Mouse (Mus musculus): ENCODE measurements around the gene Ccdc171.
"Not testable (repeated sequence)": the region's sequence is repeated elsewhere in the genome, so short reads cannot be mapped to it uniquely, and the experiment has no call there.

Gene Ccdc171

GRCm38 (mm10) chr4:83656571-83656970, 131.2 kb downstream of the Ccdc171 start:
- no peak for DNase-seq (ENCODE audit: low spot score in 2 of 2)

DNA sequence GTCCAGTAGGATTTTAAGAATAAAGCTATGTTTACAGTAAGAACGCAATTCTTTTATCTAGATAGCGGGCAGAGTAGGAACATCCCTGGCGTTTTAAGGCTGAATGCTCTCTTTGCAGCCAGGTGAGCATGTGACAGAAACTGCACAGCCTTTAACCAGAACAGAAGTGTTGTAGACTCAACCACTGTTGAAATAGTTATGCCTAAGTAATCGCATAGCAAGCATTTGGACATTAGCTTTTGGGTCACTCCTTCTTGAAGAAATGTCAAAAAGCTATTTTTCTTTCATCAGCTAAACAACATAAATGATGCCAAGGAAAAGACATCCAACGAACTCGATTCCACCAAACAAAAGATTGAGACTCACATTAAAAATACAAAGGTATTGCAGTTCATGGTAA, 131.7 kb downstream of the Ccdc171 start:
- DNase-seq (ENCODE audit: low spot score in 2 of 2) = no peak

GRCm38 (mm10) chr4:83658415-83658814, 133.1 kb downstream of the Ccdc171 start:
- DNase-seq (ENCODE audit: low spot score in 2 of 2) = no peak

DNA sequence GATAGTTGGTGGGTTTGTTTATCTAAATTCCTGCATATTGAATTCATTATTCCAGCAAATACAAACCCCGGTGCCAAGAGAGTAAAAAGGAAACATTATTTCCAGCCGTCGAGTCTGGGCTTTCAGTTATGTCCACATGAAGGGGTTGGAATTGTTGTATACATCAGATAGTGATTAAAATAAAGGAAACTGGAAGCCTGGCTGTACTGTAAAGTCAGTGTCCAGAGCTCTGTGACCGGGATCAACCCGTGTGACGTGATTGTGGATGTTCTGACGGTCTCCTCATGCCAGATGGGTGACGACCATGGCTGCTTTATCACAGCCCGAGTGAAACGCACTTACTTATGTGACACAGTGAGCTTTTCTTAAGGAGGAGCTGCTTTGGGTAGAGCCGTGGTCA, 134.1 kb downstream of the Ccdc171 start:
- DNase-seq (ENCODE audit: low spot score in 2 of 2) = no peak

DNA sequence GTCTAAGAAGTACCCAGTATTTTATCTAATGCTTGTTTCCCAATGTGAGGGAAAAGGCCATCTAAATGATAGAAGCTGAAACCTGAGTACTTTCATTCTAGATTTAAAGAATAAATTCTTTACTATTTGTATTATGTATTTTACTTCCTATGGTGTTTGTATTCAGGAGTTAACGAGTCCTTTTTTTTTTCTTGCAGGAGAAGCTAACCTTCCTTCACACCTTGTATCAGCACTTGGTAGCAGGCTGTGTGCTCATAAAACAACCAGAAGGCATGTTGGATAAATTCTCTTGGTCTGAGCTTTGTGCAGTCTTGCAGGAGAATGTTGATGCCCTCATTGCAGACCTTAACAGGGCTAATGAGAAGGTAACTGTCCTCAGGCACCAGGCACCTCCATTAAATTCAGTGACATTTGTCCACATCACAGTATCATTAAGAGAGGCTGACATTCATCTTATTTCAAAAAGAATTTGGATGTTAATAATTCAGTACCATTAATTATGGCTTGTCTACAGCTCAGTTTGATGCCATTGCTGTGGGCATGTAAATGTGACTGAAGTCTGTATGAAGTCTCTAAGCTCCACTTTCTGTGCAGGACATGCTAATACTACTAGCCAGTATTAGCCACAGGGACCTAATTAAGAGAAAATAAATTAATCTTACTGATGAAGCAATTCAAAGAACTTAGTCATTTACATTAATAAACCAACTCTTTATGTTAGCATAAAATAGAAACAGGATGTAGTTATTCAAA, 136.3 kb downstream of the Ccdc171 start:
- DNase-seq (ENCODE audit: low spot score in 2 of 2) = no peak

DNA sequence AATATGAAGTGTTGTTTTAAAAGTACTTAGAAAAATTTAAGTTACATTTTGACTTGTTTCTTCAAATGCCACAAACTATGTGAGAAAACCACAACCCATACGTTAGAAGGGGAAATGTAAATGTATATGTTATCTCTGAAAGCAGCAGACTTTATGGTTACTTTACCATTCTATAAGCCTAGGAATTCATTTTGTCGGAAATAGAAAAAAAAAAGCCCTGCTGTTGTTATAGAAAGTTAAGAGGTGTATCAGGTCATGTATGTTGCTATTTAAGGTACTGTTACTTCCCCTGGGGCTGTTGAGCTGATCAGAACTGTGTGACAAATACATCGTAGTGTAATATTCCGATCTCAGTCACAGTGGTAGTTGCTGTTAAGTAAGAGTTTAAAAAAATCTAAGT, 137.0 kb downstream of the Ccdc171 start:
- DNase-seq (ENCODE audit: low spot score in 2 of 2) = no peak

DNA sequence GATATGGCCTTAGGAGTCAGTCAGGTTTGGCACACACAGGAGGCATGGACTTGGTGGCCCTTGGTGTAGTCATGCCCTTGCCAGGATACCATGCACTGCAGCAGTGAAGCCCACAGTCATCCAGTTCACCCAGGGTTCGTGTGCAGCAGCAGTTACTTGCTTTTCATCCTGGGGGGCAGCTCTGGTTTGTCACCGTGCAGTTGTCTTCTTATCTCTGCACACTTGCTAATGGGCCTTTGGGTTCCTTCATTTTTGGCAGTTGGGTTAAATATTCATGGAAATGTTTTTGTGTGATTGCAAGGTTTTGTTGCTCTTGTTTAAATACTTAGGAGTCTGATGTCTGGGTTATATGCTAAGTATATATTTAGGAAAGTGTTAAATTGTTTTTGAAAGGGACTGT, 144.2 kb downstream of the Ccdc171 start:
- no peak for DNase-seq (ENCODE audit: low spot score in 2 of 2)

DNA sequence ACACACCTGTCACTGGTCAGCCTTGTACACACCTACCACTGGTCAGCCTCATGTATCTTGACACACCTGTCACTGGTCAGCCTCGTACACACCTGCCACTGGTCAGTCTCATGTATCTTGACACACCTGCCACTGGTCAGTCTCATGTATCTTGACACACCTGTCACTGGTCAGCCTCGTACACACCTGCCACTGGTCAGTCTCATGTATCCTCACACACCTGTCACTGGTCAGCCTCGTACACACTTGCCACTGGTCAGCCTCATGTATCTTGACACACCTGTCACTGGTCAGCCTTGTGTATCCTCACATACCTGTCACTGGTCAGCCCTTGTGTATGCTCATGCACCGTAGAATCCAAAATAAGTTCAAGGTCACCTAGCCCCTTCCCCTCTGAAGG, 150.0 kb downstream of the Ccdc171 start:
- not testable (repeated sequence) for DNase-seq (ENCODE audit: low spot score in 2 of 2)

DNA sequence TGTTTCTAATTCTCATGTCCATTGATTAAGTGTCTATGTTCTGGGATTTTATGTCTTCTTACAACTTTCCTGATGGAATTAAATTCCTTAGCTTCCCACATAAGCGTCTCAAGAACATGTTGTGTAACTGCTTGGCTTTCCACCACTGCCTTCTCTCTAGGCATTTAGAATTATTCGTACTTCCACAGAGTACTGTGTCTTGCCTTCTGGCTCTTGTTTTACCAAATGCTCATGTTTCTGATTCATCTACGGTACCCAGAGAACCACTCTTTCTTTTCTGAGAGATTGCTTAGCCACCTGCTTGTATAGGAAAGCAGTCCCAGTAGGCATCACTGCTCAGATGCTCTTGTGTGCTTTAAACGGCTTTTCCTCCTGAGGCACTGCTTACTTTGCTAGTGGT, 151.1 kb downstream of the Ccdc171 start:
- peak in 1 of 2 experiments; percentile 3 for DNase-seq (ENCODE audit: low spot score in 2 of 2)

DNA sequence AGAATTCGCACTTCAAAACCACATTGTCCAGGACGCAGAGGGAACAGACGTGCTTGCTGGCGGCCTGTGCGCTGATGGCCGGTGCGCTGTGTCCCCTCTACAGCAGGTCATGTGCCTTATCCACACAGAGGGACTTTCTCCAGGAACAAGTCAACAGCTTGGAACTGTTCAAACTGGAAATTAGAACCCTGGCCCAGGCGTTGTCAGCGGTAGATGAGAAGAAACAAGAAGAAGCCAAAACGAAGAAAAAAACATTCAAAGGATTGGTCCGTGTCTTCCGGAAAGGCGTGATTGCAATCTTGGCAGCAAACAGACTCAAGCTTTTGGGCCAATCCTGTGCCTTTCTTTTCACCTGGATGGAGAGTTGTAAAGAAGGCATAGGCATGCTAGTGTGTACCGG, 155.7 kb downstream of the Ccdc171 start:
- no peak for DNase-seq (ENCODE audit: low spot score in 2 of 2)

- DNase-seq (ENCODE audit: low spot score in 2 of 2) = no peak
Observed at GRCm38 (mm10) chr4:83682866-83683265, 157.5 kb downstream of the Ccdc171 start.

DNA sequence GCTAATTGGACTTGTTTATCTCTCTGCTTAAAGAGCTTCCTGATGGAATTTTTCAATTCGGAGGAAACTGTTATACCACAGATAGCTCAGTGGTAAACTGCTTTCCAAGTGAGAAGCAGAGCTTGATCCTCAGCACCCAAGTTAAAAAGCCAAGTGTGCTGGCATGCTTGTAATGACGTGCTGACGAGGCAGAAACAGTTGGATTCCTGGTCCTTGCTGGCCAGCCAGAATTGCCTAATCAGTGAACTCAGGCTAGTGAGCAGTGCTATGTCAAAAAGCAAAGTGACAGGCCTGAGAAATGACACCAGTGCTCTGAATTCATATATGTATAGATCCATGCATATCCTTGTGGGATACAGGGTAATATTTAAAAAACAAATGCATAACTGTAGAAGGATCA, 174.8 kb downstream of the Ccdc171 start:
- no peak for DNase-seq (ENCODE audit: low spot score in 2 of 2)

DNA sequence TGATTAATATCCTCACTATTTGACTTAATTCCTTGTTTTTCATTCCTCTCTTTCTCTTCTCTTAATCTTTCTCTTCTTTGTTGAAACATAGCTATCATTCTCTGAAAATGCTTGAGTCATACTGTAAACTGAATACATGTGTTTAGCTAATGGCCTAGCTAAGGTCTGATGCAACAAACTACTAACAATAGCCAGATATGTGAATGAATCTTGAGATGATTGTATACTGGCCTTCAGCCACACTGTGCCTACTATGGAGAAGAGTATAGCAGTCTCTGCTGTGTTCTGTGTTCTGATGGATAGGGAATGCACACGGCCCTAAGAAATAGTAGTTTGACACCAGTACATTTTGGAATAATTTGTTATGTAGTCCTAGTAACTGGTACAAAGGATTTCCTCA, 191.7 kb downstream of the Ccdc171 start:
- no peak for DNase-seq (ENCODE audit: low spot score in 2 of 2)

DNA sequence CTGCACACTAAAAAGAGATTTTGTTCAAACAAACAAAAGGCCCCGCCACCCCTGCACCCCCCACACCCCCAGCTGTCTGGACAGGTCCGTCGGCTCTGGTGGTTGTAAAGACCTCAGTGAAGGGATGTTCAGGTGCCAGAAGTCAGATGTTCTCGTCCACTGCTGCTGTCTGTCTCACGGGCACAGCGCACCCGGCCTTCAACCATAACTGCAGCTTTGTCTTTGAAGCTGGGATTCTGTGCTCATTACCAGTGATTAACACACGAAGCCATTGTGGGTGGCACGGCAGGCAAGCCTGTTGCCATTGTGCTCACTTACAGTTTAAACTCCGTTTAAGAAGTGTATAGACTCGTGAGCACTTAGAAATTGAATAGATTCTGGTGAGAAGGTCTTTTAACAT, 194.5 kb downstream of the Ccdc171 start:
- no peak for DNase-seq (ENCODE audit: low spot score in 2 of 2)

DNA sequence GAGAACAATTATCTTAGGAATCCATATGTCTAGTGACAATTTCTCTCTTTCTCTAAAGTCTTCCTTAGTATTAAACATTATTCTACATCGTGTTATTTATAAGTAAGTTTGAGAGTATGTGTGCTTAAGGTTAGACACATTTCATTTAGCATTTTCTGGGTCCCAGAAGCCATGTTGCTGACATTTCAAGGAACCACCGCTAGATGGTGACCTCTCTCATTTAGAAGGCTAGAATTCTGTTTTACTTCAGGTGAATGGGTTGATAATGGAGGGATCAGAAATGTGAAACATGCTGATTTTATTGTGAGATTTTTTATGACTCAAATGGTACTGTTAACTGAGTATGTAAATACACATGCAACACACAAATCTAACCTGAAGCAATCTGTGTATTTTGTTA, 199.8 kb downstream of the Ccdc171 start:
- DNase-seq (ENCODE audit: low spot score in 2 of 2) = peak in 1 of 2 experiments; percentile 7

DNA sequence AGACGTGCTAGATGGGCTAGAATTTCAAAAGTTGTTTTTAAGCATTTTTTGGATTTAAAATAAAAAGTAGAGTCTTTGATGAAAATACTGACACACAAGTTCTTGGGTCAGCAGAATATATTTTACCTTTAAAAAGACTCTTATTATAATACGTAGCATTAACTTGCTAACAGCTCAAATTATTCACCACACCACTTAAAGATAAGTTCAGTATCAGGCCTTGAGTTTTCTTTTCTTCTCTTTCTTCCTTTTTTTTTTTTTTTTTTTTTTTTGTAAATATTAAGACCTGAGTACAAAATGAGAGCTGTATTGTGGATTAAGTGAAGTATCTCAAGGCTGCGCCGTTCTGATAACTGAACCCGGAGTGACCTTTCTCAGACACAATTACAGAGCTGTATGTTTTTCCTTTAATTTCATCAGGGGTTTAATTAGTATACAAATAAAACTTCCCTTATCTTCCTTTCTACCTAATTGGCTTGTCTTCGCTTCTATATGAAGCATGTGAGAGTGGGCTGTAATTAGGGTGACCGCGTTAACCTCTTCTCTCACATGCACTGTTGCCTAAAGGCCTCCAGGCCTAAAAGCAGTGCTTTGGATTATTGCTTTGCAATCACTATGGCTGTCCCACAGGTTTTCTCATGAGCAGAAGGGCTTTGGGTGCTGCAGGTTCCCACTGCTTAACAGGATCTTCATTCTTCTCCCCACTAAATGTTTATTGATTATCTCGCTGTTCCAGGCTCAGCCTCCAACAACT, 214.0 kb downstream of the Ccdc171 start:
- DNase-seq (ENCODE audit: low spot score in 2 of 2) = no peak

- no peak for DNase-seq (ENCODE audit: low spot score in 2 of 2)
Observed at GRCm38 (mm10) chr4:83739891-83740277, 214.5 kb downstream of the Ccdc171 start.

- DNase-seq (ENCODE audit: low spot score in 2 of 2) = no peak
Observed at GRCm38 (mm10) chr4:83742806-83743460, 217.6 kb downstream of the Ccdc171 start.

DNA sequence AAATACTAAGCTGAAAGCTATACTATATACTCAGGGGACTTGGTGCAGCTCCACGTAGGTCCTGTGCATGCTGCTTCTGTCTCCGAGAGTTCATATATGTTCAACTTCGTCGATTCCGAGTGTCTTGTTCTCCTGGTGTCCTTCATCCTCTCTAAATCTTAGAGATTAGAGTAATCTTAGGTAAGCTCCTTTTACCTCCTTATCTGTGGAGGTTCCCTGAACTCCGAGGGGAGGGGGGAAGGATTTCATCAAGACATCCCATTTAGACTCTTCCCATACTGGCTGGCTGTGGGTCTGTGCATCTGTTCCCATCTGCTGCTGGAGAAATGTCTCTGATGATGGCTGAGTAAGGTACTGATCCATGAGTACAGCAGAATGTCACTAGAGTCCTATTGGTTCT, 249.8 kb downstream of the Ccdc171 start:
- DNase-seq (ENCODE audit: low spot score in 2 of 2) = no peak

DNA sequence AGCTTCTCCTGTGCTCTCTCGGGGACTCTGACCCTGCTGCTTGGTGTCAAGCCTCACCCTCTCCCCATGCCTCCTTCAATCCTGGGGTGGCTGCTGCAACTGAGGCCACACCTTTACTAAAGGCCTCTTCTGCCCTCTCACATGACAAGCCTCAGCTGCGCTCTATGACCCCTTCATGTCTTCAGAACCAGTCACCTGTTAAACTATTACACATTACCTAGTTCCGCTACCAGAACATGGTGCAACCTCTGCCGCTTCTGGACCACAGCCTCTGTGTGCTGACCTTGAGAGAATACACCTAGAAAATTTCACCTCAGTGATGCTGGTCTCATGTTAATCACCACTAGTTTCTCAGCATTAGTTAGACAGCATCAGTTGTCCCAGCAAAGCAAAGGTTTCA, 254.7 kb downstream of the Ccdc171 start:
- DNase-seq (ENCODE audit: low spot score in 2 of 2) = no peak

DNA sequence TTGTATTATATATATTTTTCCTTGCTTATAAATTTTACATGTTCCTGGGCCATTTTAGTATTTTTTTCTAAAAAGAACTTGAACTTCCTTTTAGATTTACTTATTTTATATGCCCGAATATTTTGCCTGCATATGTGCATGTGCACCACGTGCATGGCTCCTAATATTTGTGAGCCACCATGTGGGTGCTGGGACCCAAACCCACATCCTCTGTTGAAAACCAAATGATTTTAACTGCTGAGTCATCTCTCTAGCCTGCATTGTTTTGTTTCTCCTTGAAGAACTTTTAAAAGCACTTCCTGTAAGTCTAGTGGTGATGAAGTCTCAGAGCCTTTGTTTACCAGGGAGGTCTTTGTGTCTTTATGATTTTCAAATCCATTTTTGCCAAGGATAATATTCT, 259.8 kb downstream of the Ccdc171 start:
- DNase-seq (ENCODE audit: low spot score in 2 of 2) = no peak

GRCm38 (mm10) chr4:83791811-83792210, 266.5 kb downstream of the Ccdc171 start:
- no peak for DNase-seq (ENCODE audit: low spot score in 2 of 2)

Data from right cerebral cortex, postnatal 36 days (tissue).